Mouse (Mus musculus) limb, embryonic 14.5 days (tissue): ENCODE data around the gene Pde6c. TPM values are rescaled to one million over a fixed set of nuclear protein-coding genes. Genes with fewer than 3 reads are reported as not detected.
A peak's percentile ranks its signal among the peaks of the same experiment; 100 is the strongest.

Source experiments
- ATAC-seq: fragments of 200-750 bp; cut with Nextera tagmentation; 2 replicates; pipeline ENCODE4 v1.8.0; 2017; ENCODE audit warnings: low read depth, moderate number of reproducible peaks, moderate TSS enrichment; ENCODE audit not compliant: low FRiP score
- DNase-seq: peaks from one replicate; pipeline ENCODE4 v3.0.0-alpha.2; 2015; ENCODE audit warnings: low spot score
- H3K27ac ChIP-seq: fragments of 300-500 bp; sonication (generic); replicated peaks from 2 replicates; pipeline ENCODE4 v1.5.1; 2014; ENCODE audit warnings: low read depth, mild to moderate bottlenecking, low read length, moderate library complexity, mixed read lengths
- H3K27me3 ChIP-seq: fragments of 300-500 bp; sonication (generic); 2 replicates; pipeline ENCODE4 v1.6.1; 2014; ENCODE audit warnings: low read length, mixed read lengths; ENCODE audit not compliant: control insufficient read depth, insufficient read depth
- H3K36me3 ChIP-seq: fragments of 300-500 bp; sonication (generic); 2 replicates; pipeline ENCODE4 v1.6.1; 2014; ENCODE audit warnings: mild to moderate bottlenecking, low read length, moderate library complexity, mixed read lengths; ENCODE audit not compliant: control insufficient read depth, insufficient read depth
- H3K4me1 ChIP-seq: fragments of 300-500 bp; sonication (generic); 2 replicates; pipeline ENCODE4 v1.6.1; 2014; ENCODE audit warnings: antibody characterized with exemption, low read length, mixed read lengths; ENCODE audit not compliant: control insufficient read depth, insufficient read depth
- H3K4me2 ChIP-seq: fragments of 300-500 bp; sonication (generic); replicated peaks from 2 replicates; pipeline ENCODE4 v1.6.1; 2014; ENCODE audit warnings: low read depth, mild to moderate bottlenecking, low read length, moderate library complexity; ENCODE audit not compliant: severe bottlenecking
- H3K4me3 ChIP-seq: fragments of 300-500 bp; sonication (generic); replicated peaks from 2 replicates; pipeline ENCODE4 v1.5.1; 2014; ENCODE audit warnings: low read length
- H3K9ac ChIP-seq: fragments of 300-500 bp; sonication (generic); 2 replicates; pipeline ENCODE4 v1.6.1; 2014; ENCODE audit warnings: mild to moderate bottlenecking, low read depth, low read length, moderate library complexity; ENCODE audit not compliant: severe bottlenecking
- H3K9me3 ChIP-seq: fragments of 300-500 bp; sonication (generic); 2 replicates; pipeline ENCODE4 v1.6.1; 2016; ENCODE audit warnings: low read length; ENCODE audit not compliant: control insufficient read depth
- POLR2A ChIP-seq: fragments of 200-500 bp; IDR thresholded peaks from 2 replicates; pipeline ENCODE4 v1.8.0; 2012; ENCODE audit warnings: inconsistent platforms, mild to moderate bottlenecking, moderate library complexity, borderline replicate concordance; ENCODE audit not compliant: insufficient read depth, insufficient read length; ENCODE audit errors: extremely low read depth
- WGBS: fragments of 180-500 bp; shearing (Covaris S2); extraction: QIAGEN DNeasy Blood & Tissue Kit; methylation state at CpG from one replicate; pipeline ENCODE4 v1.1.7; 2014; 5-methylcytosine and 5-hydroxymethylcytosine counted together
- polyA plus RNA-seq, 2 experiments: library from polyadenylated mRNA; depleted of rRNA in 1 of 2; stranded (reverse) in 1 of 2; unstranded in 1 of 2; fragments of >200 nt; fragmentation: Nextera tagmentation in 1 of 2; extraction: Ambion mirVana in 1 of 2; gene quantifications; 2 replicates each; pipeline versions ENCODE4 v1.2.1 to v1.2.3; 2012 to 2014

The Pde6c gene
- polyA plus RNA-seq (2012; rRNA removed) (0.04 TPM in 1 of 2 replicates, not detected in the other), polyA plus RNA-seq (2014; fragmentation: Nextera tagmentation; extraction: Ambion mirVana) (not detected in 2 replicates)

DNA sequence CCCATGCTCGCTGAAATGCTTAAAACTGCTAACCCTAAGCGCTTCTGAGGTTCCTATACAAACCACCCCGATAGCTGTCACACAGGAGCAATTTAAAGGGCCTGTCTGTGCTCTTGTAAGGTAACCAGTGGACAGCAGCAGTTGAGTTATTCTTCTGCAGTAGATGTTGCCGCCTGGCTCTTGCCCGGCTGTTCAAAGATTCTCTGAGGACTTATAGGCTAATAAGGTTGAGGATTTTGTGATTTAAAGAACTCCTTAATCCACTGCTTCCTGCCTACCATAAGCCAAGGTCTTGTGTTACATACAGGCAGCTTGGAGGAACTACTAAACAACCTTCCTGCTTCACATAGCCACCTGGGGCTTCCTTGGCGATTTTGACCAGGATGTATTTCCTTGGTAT lies at the start of gene Pde6c:
TSS of gene Pde6c (plus strand) at position 301 of the 400 bp plus-strand sequence.
- ATAC-seq (no peak), DNase-seq (no peak)
- Histone ChIP-seq H3K36me3 (no peaks in the 10 kb centered on the region), H3K4me3 (no peak within 1 kb of the TSS), H3K9me3 (no peaks in the 10 kb centered on the region), H3K9ac (no peak within 1 kb of the TSS), H3K4me1 (no peaks in the 10 kb centered on the region), H3K27me3 (no peaks in the 10 kb centered on the region), H3K27ac (no peak within 1 kb of the TSS), H3K4me2 (no peak within 1 kb of the TSS)
- 56% methylated on average over 6 of the region's 6 CpGs for WGBS
- TF ChIP-seq POLR2A = no peak

GRCm38 (mm10) chr19:38082931-38083525 lies 49.6 kb upstream of the Pde6c start:
- ATAC-seq = no peak

GRCm38 (mm10) chr19:38085841-38086240 lies 46.7 kb upstream of the Pde6c start:
- H3K4me2 ChIP-seq = no peak overlapping the region
- no peaks in the 10 kb centered on the region for H3K27me3 ChIP-seq
- H3K9me3 ChIP-seq = no peaks in the 10 kb centered on the region
- ATAC-seq (no peak), DNase-seq (no peak)
- no peaks in the 10 kb centered on the region for H3K4me1 ChIP-seq
- 89% methylated on average over 4 of the region's 4 CpGs for WGBS
- no peak for TF ChIP-seq POLR2A
- no peaks in the 10 kb centered on the region for H3K36me3 ChIP-seq
- no peak overlapping the region for H3K9ac ChIP-seq
- H3K27ac ChIP-seq = no peak overlapping the region
- H3K4me3 ChIP-seq = no peak overlapping the region

More at GRCm38 (mm10) chr19:38082931-38083525, 49.6 kb upstream of the Pde6c start:
- H3K9ac ChIP-seq = no peak overlapping the region
- no peaks in the 10 kb centered on the region for H3K27me3 ChIP-seq
- 49% methylated on average over 5 of the region's 5 CpGs for WGBS
- no peak overlapping the region for H3K4me3 ChIP-seq
- H3K9me3 ChIP-seq = no peaks in the 10 kb centered on the region
- no peaks in the 10 kb centered on the region for H3K36me3 ChIP-seq
- no peak for TF ChIP-seq POLR2A
- no peaks in the 10 kb centered on the region for H3K4me1 ChIP-seq
- no peak overlapping the region for H3K27ac ChIP-seq
- no peak for DNase-seq
- no peak overlapping the region for H3K4me2 ChIP-seq

- WGBS = 46% methylated on average over 11 of the region's 11 CpGs
- H3K9ac ChIP-seq = no peak overlapping the region
- no peak overlapping the region for H3K27ac ChIP-seq
- no peak overlapping the region for H3K4me2 ChIP-seq
- DNase-seq (peak; percentile 67), ATAC-seq (peak; percentile 72; the same call in 1 of the 2 replicates)
- H3K36me3 ChIP-seq = no peaks in the 10 kb centered on the region
- H3K4me1 ChIP-seq = no peaks in the 10 kb centered on the region
- H3K4me3 ChIP-seq = no peak overlapping the region
- no peaks in the 10 kb centered on the region for H3K27me3 ChIP-seq
- no peak for TF ChIP-seq POLR2A
- H3K9me3 ChIP-seq = no peaks in the 10 kb centered on the region
These were observed 45.5 kb upstream of the Pde6c start for GRCm38 (mm10) chr19:38086948-38087551.

DNA sequence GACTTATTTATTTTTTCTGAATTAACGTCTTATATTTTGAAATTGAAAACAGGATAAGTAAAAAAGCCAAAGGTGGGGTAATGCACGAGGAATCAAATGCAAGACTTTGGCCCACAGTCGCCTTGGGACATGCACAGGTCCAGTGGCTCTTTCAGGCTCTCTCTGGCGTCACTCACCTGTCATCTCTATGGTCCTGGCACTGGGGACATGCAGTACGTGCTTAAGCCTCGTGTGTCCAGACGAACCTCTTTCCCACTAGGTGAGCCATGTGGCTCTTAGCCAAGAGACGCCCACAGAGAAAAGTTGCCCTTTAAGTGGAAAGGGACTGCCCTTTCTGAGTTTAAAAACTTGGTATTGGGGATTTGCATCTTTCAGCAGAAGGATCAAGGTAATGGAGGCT lies 43.2 kb upstream of the Pde6c start:
- 67% methylated on average over 8 of the region's 8 CpGs for WGBS
- DNase-seq (no peak), ATAC-seq (no peak)
- Histone ChIP-seq H3K9me3 (no peaks in the 10 kb centered on the region), H3K4me2 (no peak overlapping the region), H3K27me3 (no peaks in the 10 kb centered on the region), H3K9ac (no peak overlapping the region), H3K4me1 (no peaks in the 10 kb centered on the region), H3K27ac (no peak overlapping the region), H3K36me3 (no peaks in the 10 kb centered on the region), H3K4me3 (no peak overlapping the region)
- no peak for TF ChIP-seq POLR2A
